Mouse (Mus musculus): ENCODE results near the gene Gabrr3. TPM values are rescaled to one million over a fixed set of nuclear protein-coding genes. Genes with fewer than 3 reads are reported as not detected.
A peak's percentile ranks its signal among the peaks of the same experiment; 100 is the strongest.

Gene Gabrr3
- not detected in 2 replicates for polyA plus RNA-seq (2015; fragmentation: Nextera tagmentation; extraction: Ambion mirVana)

DNA sequence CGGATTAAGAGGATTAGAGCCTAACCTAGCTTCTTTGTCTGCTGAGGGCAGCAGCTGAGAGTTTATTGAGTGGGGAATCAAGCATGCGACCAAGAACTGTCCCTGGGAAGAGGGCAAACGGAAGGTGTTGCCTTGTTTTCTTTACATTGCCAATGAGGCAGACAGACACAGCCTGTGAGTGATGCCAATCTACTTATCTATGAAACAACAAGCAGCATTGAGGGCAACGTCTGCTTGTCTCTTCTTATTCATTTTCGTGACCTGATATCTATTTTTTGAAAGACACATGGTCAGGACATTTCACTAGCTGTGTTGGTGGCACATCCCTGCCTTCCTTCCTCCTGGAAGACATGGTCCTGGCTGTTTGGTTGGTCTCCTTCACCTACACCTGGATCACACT lies at the start of gene Gabrr3:
Gabrr3 (plus strand) TSS at position 301 of the 400 bp plus-strand sequence.
- Histone ChIP-seq H3K36me3 (ENCODE audit: insufficient read depth, low read length) (no peaks in the 10 kb centered on the region), H3K9ac (replicated peaks; ENCODE audit: low read depth) (no peak within 1 kb of the TSS), H3K27me3 (replicated peaks; ENCODE audit: insufficient read depth, low read length) (no peaks in the 10 kb centered on the region), H3K9me3 (ENCODE audit: low read length) (no peaks in the 10 kb centered on the region), H3K4me2 (replicated peaks; ENCODE audit: low read depth, low read length) (no peak within 1 kb of the TSS), H3K4me1 (ENCODE audit: insufficient read depth, low read depth, low read length) (no peaks in the 10 kb centered on the region), H3K4me3 (ENCODE audit: low read depth, low read length) (no peak within 1 kb of the TSS), H3K27ac (ENCODE audit: low read length) (no peak within 1 kb of the TSS)
- DNase-seq (ENCODE audit: low spot score) (no peak), ATAC-seq (no peak)
- TF ChIP-seq EP300 (IDR thresholded peaks at IDR 0.05) (no peak), CTCF (IDR thresholded peaks at IDR 0.05) (no peak)
- 56% methylated on average over 5 of the region's 5 CpGs for WGBS

DNA sequence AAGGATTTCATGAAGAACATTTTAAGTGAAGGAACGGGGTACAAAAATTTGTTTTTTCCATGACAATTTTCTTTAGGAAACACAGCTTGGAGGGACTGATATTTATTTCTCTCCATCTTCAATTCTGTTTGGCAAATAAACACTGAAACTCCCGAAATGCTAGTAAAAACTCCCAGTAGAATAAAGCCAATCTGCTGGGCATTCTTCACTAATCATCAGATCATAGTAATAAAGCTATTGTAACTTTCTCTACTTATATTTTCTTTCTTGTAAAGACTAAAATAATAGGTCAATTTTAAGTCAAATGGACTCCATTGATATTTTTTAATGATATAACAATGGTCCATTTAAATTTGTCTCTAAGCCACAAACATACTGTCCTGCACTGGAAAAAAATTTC lies 43.2 kb upstream of the Gabrr3 start, which contains the start of gene Olfr209:
Olfr209 (minus strand) TSS at position 101 of the 400 bp plus-strand sequence.
- H3K4me1 ChIP-seq (ENCODE audit: insufficient read depth, low read depth, low read length) = no peaks in the 10 kb centered on the region
- WGBS = 56% methylated on average over 2 of the region's 2 CpGs
- ATAC-seq = no peak
- no peak for DNase-seq (ENCODE audit: low spot score)
- TF ChIP-seq EP300 (IDR thresholded peaks at IDR 0.05) = no peak
- no peak for TF ChIP-seq CTCF (IDR thresholded peaks at IDR 0.05)
- no peak within 1 kb of the TSS for H3K27ac ChIP-seq (ENCODE audit: low read length)
- H3K4me2 ChIP-seq (replicated peaks; ENCODE audit: low read depth, low read length) = no peak within 1 kb of the TSS
- H3K9me3 ChIP-seq (ENCODE audit: low read length) = no peaks in the 10 kb centered on the region
- H3K9ac ChIP-seq (replicated peaks; ENCODE audit: low read depth) = no peak within 1 kb of the TSS
- H3K4me3 ChIP-seq (ENCODE audit: low read depth, low read length) = no peak within 1 kb of the TSS
- no peaks in the 10 kb centered on the region for H3K27me3 ChIP-seq (replicated peaks; ENCODE audit: insufficient read depth, low read length)
- H3K36me3 ChIP-seq (ENCODE audit: insufficient read depth, low read length) = no peaks in the 10 kb centered on the region

DNA sequence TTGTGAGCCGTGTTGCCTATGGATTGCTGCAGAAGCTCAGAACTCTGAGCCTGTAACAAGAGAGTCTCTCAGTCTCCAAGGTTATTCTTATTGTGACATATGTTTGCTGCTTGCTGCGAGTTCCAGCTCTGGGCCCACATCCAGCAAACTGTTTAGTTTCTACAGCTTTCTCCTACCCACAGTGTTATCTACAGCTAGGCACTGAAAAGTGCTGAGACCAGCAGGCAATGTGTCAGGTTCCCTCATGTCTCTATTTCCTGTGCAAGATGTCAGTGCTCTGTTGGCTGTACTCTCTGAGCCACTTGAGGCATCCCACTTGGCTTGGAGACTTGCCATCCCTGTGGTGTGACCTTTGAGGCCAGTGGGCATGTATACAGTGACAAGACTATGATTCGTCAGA lies 13.8 kb upstream of the Gabrr3 start:
- H3K4me2 ChIP-seq (replicated peaks; ENCODE audit: low read depth, low read length) = no peak overlapping the region
- no peaks in the 10 kb centered on the region for H3K36me3 ChIP-seq (ENCODE audit: insufficient read depth, low read length)
- no peak for ATAC-seq
- no peak overlapping the region for H3K9ac ChIP-seq (replicated peaks; ENCODE audit: low read depth)
- TF ChIP-seq EP300 (IDR thresholded peaks at IDR 0.05) = no peak
- TF ChIP-seq CTCF (IDR thresholded peaks at IDR 0.05) = no peak
- no peaks in the 10 kb centered on the region for H3K9me3 ChIP-seq (ENCODE audit: low read length)
- no peak for DNase-seq (ENCODE audit: low spot score)
- H3K4me1 ChIP-seq (ENCODE audit: insufficient read depth, low read depth, low read length) = no peaks in the 10 kb centered on the region
- H3K27me3 ChIP-seq (replicated peaks; ENCODE audit: insufficient read depth, low read length) = no peaks in the 10 kb centered on the region
- 45% methylated on average over 3 of the region's 3 CpGs for WGBS
- no peak overlapping the region for H3K4me3 ChIP-seq (ENCODE audit: low read depth, low read length)
- H3K27ac ChIP-seq (ENCODE audit: low read length) = no peak overlapping the region

DNA sequence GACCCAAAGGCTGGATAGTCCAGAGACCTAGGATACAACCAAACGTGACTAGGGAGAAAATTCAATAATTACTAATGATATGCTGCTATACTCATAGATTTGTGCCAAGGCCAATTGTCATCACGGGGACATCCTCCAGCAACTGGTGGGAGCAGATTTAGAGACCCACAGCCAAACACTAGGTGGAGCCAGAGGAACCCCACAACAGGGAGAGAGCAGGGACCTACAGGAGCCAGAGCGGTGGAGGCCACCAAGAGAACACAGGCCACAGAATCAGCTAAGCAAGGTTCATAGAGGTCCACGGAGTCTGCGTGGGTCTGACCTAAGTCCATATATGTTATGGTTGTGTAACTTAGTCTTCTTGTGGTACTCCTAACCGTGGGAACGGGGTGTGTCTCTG lies 6.0 kb upstream of the Gabrr3 start:
- TF ChIP-seq CTCF (IDR thresholded peaks at IDR 0.05) = peak; percentile 39
- no peak for TF ChIP-seq EP300 (IDR thresholded peaks at IDR 0.05)
- H3K36me3 ChIP-seq (ENCODE audit: insufficient read depth, low read length) = no peaks in the 10 kb centered on the region
- no peak for ATAC-seq
- no peaks in the 10 kb centered on the region for H3K4me1 ChIP-seq (ENCODE audit: insufficient read depth, low read depth, low read length)
- no peak overlapping the region for H3K27ac ChIP-seq (ENCODE audit: low read length)
- H3K27me3 ChIP-seq (replicated peaks; ENCODE audit: insufficient read depth, low read length) = no peaks in the 10 kb centered on the region
- no peak overlapping the region for H3K4me3 ChIP-seq (ENCODE audit: low read depth, low read length)
- no peak overlapping the region for H3K9ac ChIP-seq (replicated peaks; ENCODE audit: low read depth)
- DNase-seq (ENCODE audit: low spot score) = no peak
- H3K9me3 ChIP-seq (ENCODE audit: low read length) = no peaks in the 10 kb centered on the region
- H3K4me2 ChIP-seq (replicated peaks; ENCODE audit: low read depth, low read length) = no peak overlapping the region
- 73% methylated on average over 7 of the region's 7 CpGs for WGBS

DNA sequence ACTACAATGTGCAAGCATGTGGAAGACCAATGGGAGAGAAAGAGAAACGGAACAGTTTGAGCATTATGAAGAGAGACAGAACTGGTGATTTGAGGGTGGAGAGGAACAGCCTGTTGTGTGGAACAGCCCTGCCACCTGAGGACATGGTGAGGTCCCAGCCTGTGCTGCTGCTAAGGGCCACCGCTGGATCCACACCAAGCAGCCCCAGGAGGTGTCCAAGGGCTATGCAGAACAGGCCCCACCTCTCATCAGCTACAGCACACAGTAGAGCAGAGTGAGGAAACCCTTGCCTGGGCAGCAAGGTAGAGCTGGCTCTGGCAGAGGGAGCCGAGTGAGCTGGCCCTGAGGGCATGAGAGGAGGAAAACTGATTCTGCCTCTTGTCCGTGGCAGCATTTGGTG lies 5.1 kb upstream of the Gabrr3 start:
- DNase-seq (ENCODE audit: low spot score) = no peak
- Histone ChIP-seq H3K4me3 (ENCODE audit: low read depth, low read length) (no peak overlapping the region), H3K4me2 (replicated peaks; ENCODE audit: low read depth, low read length) (no peak overlapping the region), H3K9me3 (ENCODE audit: low read length) (no peaks in the 10 kb centered on the region), H3K27ac (ENCODE audit: low read length) (no peak overlapping the region), H3K9ac (replicated peaks; ENCODE audit: low read depth) (no peak overlapping the region), H3K36me3 (ENCODE audit: insufficient read depth, low read length) (no peaks in the 10 kb centered on the region), H3K4me1 (ENCODE audit: insufficient read depth, low read depth, low read length) (no peaks in the 10 kb centered on the region), H3K27me3 (replicated peaks; ENCODE audit: insufficient read depth, low read length) (no peaks in the 10 kb centered on the region)
- ATAC-seq = no peak
- TF ChIP-seq CTCF (IDR thresholded peaks at IDR 0.05) (no peak), EP300 (IDR thresholded peaks at IDR 0.05) (no peak)
- 77% methylated on average over 4 of the region's 4 CpGs for WGBS

DNA sequence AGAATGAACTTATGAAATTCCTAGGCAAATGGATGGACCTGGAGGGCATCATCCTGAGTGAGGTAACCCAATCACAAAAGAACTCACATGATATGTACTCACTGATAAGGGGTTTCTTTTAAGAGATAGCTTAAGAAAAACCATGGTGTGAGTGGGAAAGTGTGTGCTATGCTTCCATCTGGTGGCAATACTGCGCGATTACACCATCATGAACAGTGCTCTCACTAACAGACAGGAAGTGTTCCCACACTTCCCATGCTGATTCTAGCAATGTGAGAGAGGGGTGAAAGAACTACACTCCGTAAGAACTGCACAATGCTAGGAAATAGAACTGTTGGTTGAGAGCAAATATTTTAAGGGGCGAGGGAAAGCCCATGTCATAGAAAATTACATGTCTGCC lies 3.4 kb upstream of the Gabrr3 start:
- no peaks in the 10 kb centered on the region for H3K36me3 ChIP-seq (ENCODE audit: insufficient read depth, low read length)
- WGBS = 5% methylated on average over 4 of the region's 4 CpGs
- H3K27me3 ChIP-seq (replicated peaks; ENCODE audit: insufficient read depth, low read length) = no peaks in the 10 kb centered on the region
- ATAC-seq = no peak
- no peak overlapping the region for H3K27ac ChIP-seq (ENCODE audit: low read length)
- H3K4me1 ChIP-seq (ENCODE audit: insufficient read depth, low read depth, low read length) = no peaks in the 10 kb centered on the region
- H3K9ac ChIP-seq (replicated peaks; ENCODE audit: low read depth) = no peak overlapping the region
- DNase-seq (ENCODE audit: low spot score) = peak; percentile 54
- no peaks in the 10 kb centered on the region for H3K9me3 ChIP-seq (ENCODE audit: low read length)
- TF ChIP-seq EP300 (IDR thresholded peaks at IDR 0.05) (no peak), CTCF (IDR thresholded peaks at IDR 0.05) (peak; percentile 76)
- no peak overlapping the region for H3K4me3 ChIP-seq (ENCODE audit: low read depth, low read length)
- H3K4me2 ChIP-seq (replicated peaks; ENCODE audit: low read depth, low read length) = no peak overlapping the region

DNA sequence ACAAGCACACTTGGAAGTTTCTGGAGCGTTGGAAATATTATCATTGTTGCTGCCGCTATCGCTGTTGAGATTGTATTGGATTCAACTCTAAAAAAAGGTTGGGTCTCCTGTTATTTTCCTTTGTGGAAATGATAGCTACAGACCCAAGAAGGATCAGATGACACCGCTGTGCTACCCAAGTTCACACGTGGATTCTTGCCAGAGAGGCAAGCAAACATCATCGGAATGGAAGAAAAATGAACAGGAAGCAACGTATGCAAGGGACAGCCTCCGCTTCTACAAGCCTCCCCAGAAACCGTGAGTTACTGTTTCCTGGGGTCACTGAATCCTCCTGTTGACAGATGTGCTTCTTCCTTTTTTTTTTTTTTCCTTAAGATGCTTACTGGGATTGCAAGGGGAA lies 2.3 kb upstream of the Gabrr3 start:
- Histone ChIP-seq H3K36me3 (ENCODE audit: insufficient read depth, low read length) (no peaks in the 10 kb centered on the region), H3K4me3 (ENCODE audit: low read depth, low read length) (no peak overlapping the region), H3K27ac (ENCODE audit: low read length) (no peak overlapping the region), H3K9me3 (ENCODE audit: low read length) (no peaks in the 10 kb centered on the region), H3K4me1 (ENCODE audit: insufficient read depth, low read depth, low read length) (no peaks in the 10 kb centered on the region), H3K27me3 (replicated peaks; ENCODE audit: insufficient read depth, low read length) (no peaks in the 10 kb centered on the region), H3K9ac (replicated peaks; ENCODE audit: low read depth) (no peak overlapping the region), H3K4me2 (replicated peaks; ENCODE audit: low read depth, low read length) (no peak overlapping the region)
- DNase-seq (ENCODE audit: low spot score) = no peak
- ATAC-seq = no peak
- TF ChIP-seq CTCF (IDR thresholded peaks at IDR 0.05) (no peak), EP300 (IDR thresholded peaks at IDR 0.05) (no peak)
- 51% methylated on average over 9 of the region's 9 CpGs for WGBS

All from lung, postnatal 0 days (tissue).